Mouse (Mus musculus) limb, embryonic 11.5 days (tissue): Measurements from ENCODE around the gene Myo1c. TPM values are rescaled to one million over a fixed set of nuclear protein-coding genes. Genes with fewer than 3 reads are reported as not detected.

Experiments
- ATAC-seq: fragments of 200-750 bp; cut with Nextera tagmentation; 2 replicates; pipeline ENCODE4 v1.8.0; 2017; ENCODE audit warnings: low read depth; ENCODE audit not compliant: insufficient number of reproducible peaks, low FRiP score, low TSS enrichment
- DNase-seq: peaks from one replicate; pipeline ENCODE4 v3.0.0-alpha.2; 2015; ENCODE audit warnings: low spot score
- H3K27ac ChIP-seq: fragments of 300-500 bp; sonication (generic); replicated peaks from 2 replicates; pipeline ENCODE4 v1.5.1; 2014; ENCODE audit warnings: low read depth, mild to moderate bottlenecking, low read length
- H3K27me3 ChIP-seq: fragments of 300-500 bp; sonication (generic); 2 replicates; pipeline ENCODE4 v1.6.1; 2014; ENCODE audit warnings: mild to moderate bottlenecking, low read length, mixed read lengths; ENCODE audit not compliant: control insufficient read depth, insufficient read depth
- H3K36me3 ChIP-seq: fragments of 300-500 bp; sonication (generic); 2 replicates; pipeline ENCODE4 v1.6.1; 2014; ENCODE audit warnings: mild to moderate bottlenecking, low read length, moderate library complexity, mixed read lengths; ENCODE audit not compliant: control insufficient read depth, insufficient read depth
- H3K4me1 ChIP-seq: fragments of 300-500 bp; sonication (generic); 2 replicates; pipeline ENCODE4 v1.6.1; 2014; ENCODE audit warnings: low read length, mixed read lengths; ENCODE audit not compliant: control insufficient read depth, insufficient read depth
- H3K4me2 ChIP-seq: fragments of 300-500 bp; sonication (generic); 2 replicates; pipeline ENCODE4 v1.6.1; 2014; ENCODE audit warnings: low read depth, mild to moderate bottlenecking, moderate library complexity; ENCODE audit not compliant: severe bottlenecking
- H3K4me3 ChIP-seq: fragments of 300-500 bp; sonication (generic); 2 replicates; pipeline ENCODE4 v1.5.1; 2014; ENCODE audit warnings: low read depth, low read length
- H3K9ac ChIP-seq: fragments of 300-500 bp; sonication (generic); 2 replicates; pipeline ENCODE4 v1.6.1; 2014; ENCODE audit warnings: mild to moderate bottlenecking, low read length
- H3K9me3 ChIP-seq: fragments of 300-500 bp; sonication (generic); 2 replicates; pipeline ENCODE4 v1.6.1; 2016; ENCODE audit warnings: low read length; ENCODE audit not compliant: control insufficient read depth
- WGBS: fragments of 180-500 bp; shearing (Covaris S2); extraction: QIAGEN DNeasy Blood & Tissue Kit; methylation state at CpG from one replicate; pipeline ENCODE4 v1.1.7; 2014; 5-methylcytosine and 5-hydroxymethylcytosine counted together
- polyA plus RNA-seq: library from polyadenylated mRNA; unstranded; fragments of >200 nt; fragmentation: Nextera tagmentation; extraction: Ambion mirVana; gene quantifications from 2 replicates; pipeline ENCODE4 v1.2.1, GENCODE M21; 2014

Myo1c gene
- polyA plus RNA-seq, 1 experiment from 2014 or later = 12.8 TPM

- peak overlapping the region; percentile 74 for H3K4me2 ChIP-seq
- peaks cover 3% of the 10 kb centered on the region; the same call in 1 of the 2 replicates for H3K36me3 ChIP-seq
- DNase-seq (peak; percentile 65), ATAC-seq (peak; percentile 72)
- peak overlapping the region; percentile 84 for H3K27ac ChIP-seq
- peak overlapping the region; percentile 90 for H3K9ac ChIP-seq
- no peaks in the 10 kb centered on the region for H3K27me3 ChIP-seq
- H3K4me1 ChIP-seq = peaks cover 6% of the 10 kb centered on the region
- 0% methylated on average over 41 of the region's 43 CpGs for WGBS
- H3K4me3 ChIP-seq = peak overlapping the region; percentile 99
- no peaks in the 10 kb centered on the region for H3K9me3 ChIP-seq
Measured at GRCm38 (mm10) chr11:75679439-75680171, 29.3 kb downstream of the Myo1c start.

- ATAC-seq (no peak), DNase-seq (no peak)
- WGBS = 96% methylated on average over 5 of the region's 5 CpGs
- H3K4me1 ChIP-seq = peaks cover 6% of the 10 kb centered on the region
- H3K9me3 ChIP-seq = no peaks in the 10 kb centered on the region
- H3K4me2 ChIP-seq = no peak overlapping the region
- H3K36me3 ChIP-seq = peaks cover 7% of the 10 kb centered on the region
- H3K9ac ChIP-seq = no peak overlapping the region
- H3K27me3 ChIP-seq = no peaks in the 10 kb centered on the region
- no peak overlapping the region for H3K4me3 ChIP-seq
- H3K27ac ChIP-seq = no peak overlapping the region
Measured at GRCm38 (mm10) chr11:75684462-75684861, 34.2 kb downstream of the Myo1c start.

- DNase-seq = no peak
- Histone ChIP-seq H3K27ac (no peak overlapping the region), H3K9ac (no peak overlapping the region), H3K9me3 (no peaks in the 10 kb centered on the region), H3K36me3 (peaks cover 8% of the 10 kb centered on the region), H3K27me3 (no peaks in the 10 kb centered on the region), H3K4me1 (peaks cover 6% of the 10 kb centered on the region), H3K4me2 (no peak overlapping the region), H3K4me3 (no peak overlapping the region)
- 83% methylated on average over 2 of the region's 2 CpGs for WGBS
- ATAC-seq = no peak
Measured at GRCm38 (mm10) chr11:75684956-75685355, 34.7 kb downstream of the Myo1c start.

- no peak for ATAC-seq
- 64% methylated on average over 1 of the region's 2 CpGs for WGBS
- H3K36me3 ChIP-seq = peaks cover 12% of the 10 kb centered on the region
Measured at GRCm38 (mm10) chr11:75687343-75687993, 37.2 kb downstream of the Myo1c start.

GRCm38 (mm10) chr11:75688132-75688531 lies 37.8 kb downstream of the Myo1c start:
- ATAC-seq = no peak
- peaks cover 14% of the 10 kb centered on the region for H3K36me3 ChIP-seq
- DNase-seq = no peak

More at GRCm38 (mm10) chr11:75687343-75687993, 37.2 kb downstream of the Myo1c start:
- H3K4me1 ChIP-seq = no peaks in the 10 kb centered on the region
- no peak for DNase-seq
- H3K4me2 ChIP-seq = no peak overlapping the region
- H3K27ac ChIP-seq = no peak overlapping the region
- H3K9ac ChIP-seq = no peak overlapping the region
- no peaks in the 10 kb centered on the region for H3K9me3 ChIP-seq
- H3K27me3 ChIP-seq = no peaks in the 10 kb centered on the region
- no peak overlapping the region for H3K4me3 ChIP-seq

GRCm38 (mm10) chr11:75689977-75690376 lies 39.7 kb downstream of the Myo1c start:
- 86% methylated on average over 1 of the region's 1 CpGs for WGBS
- Histone ChIP-seq H3K36me3 (peaks cover 16% of the 10 kb centered on the region), H3K27ac (no peak overlapping the region), H3K4me3 (no peak overlapping the region), H3K9ac (no peak overlapping the region), H3K4me2 (no peak overlapping the region), H3K9me3 (no peaks in the 10 kb centered on the region), H3K4me1 (no peaks in the 10 kb centered on the region), H3K27me3 (no peaks in the 10 kb centered on the region)
- DNase-seq (no peak), ATAC-seq (no peak)

More at GRCm38 (mm10) chr11:75688132-75688531, 37.8 kb downstream of the Myo1c start:
- Histone ChIP-seq H3K9ac (no peak overlapping the region), H3K4me2 (no peak overlapping the region), H3K27me3 (no peaks in the 10 kb centered on the region), H3K4me1 (no peaks in the 10 kb centered on the region), H3K4me3 (no peak overlapping the region), H3K9me3 (no peaks in the 10 kb centered on the region), H3K27ac (no peak overlapping the region)
- WGBS = 93% methylated on average over 2 of the region's 2 CpGs

GRCm38 (mm10) chr11:75691047-75691446 lies 40.7 kb downstream of the Myo1c start:
- Histone ChIP-seq H3K4me3 (no peak overlapping the region), H3K4me2 (no peak overlapping the region), H3K9me3 (no peaks in the 10 kb centered on the region), H3K27ac (no peak overlapping the region), H3K36me3 (peaks cover 19% of the 10 kb centered on the region), H3K4me1 (no peaks in the 10 kb centered on the region), H3K27me3 (no peaks in the 10 kb centered on the region), H3K9ac (no peak overlapping the region)
- DNase-seq = no peak
- no peak for ATAC-seq

GRCm38 (mm10) chr11:75693570-75693969 lies 43.3 kb downstream of the Myo1c start:
- Histone ChIP-seq H3K9me3 (no peaks in the 10 kb centered on the region), H3K4me1 (no peaks in the 10 kb centered on the region), H3K27ac (no peak overlapping the region), H3K27me3 (no peaks in the 10 kb centered on the region), H3K4me2 (no peak overlapping the region), H3K36me3 (peaks cover 24% of the 10 kb centered on the region), H3K4me3 (no peak overlapping the region), H3K9ac (no peak overlapping the region)
- DNase-seq = no peak
- no peak for ATAC-seq
- 94% methylated on average over 5 of the region's 5 CpGs for WGBS
